ENCODE assay signal across 8 mouse cellular contexts in genomic region chr4:129276453-129276865, GRCm38 (mm10). TPM values are rescaled to one million over a fixed set of nuclear protein-coding genes. Genes with fewer than 3 reads are reported as not detected.
DNase-seq lines count a peak whose midpoint lies in the region; ATAC-seq and TF ChIP-seq lines count a peak whose summit lies in the region.

No protein-coding gene starts in this region.

- H3K27ac ChIP-seq in hindbrain, postnatal 0 days: no peak overlapping the region

- H3K4me1 ChIP-seq in hindbrain, postnatal 0 days (ENCODE audit: insufficient read depth, low read length): 0 out of 2 replicates have a peak, but pooled peaks cover 3% of the 10 kb centered on the region

- H3K4me3 ChIP-seq in hindbrain, postnatal 0 days (ENCODE audit: low read length): no peak overlapping the region

- H3K9ac ChIP-seq in hindbrain, postnatal 0 days (replicated peaks; ENCODE audit: low read length): no peak overlapping the region

- no peak overlapping the region for H3K4me2 ChIP-seq in hindbrain, postnatal 0 days (ENCODE audit: low read depth, low read length)

- H3K27me3 ChIP-seq in hindbrain, postnatal 0 days (ENCODE audit: insufficient read depth, low read length): no peaks in the 10 kb centered on the region

- peak; percentile 89 for DNase-seq in T-cell, adult 2 months (ENCODE audit: low spot score)
- DNase-seq in cerebellum, postnatal 10 days: peak; percentile 99
- peak; percentile 94 to 96 for DNase-seq in frontal cortex, postnatal 25 days (ENCODE audit: low spot score in 2 of 2)
- DNase-seq in hindbrain, postnatal 0 days (ENCODE audit: low spot score): peak; percentile 95
- DNase-seq in left cerebral cortex, adult 11 months (ENCODE audit: low spot score): peak; percentile 89
- DNase-seq in lung, postnatal 4 days: peak; percentile 94 to 98
- DNase-seq in right cerebral cortex, adult 18-20 months: peak; percentile 93
- peak; percentile 94 to 97 for DNase-seq in urinary bladder, adult 18-20 months (ENCODE audit: low spot score in 2 of 2)

- ATAC-seq in hindbrain, postnatal 0 days: peak; percentile 73

- WGBS in hindbrain, postnatal 0 days: 2% methylated on average over 18 of the region's 18 CpGs

- H3K9me3 ChIP-seq in hindbrain, postnatal 0 days (ENCODE audit: low read length): no peaks in the 10 kb centered on the region

- TF ChIP-seq CTCF in hindbrain, postnatal 0 days (IDR thresholded peaks at IDR 0.05; ENCODE audit: low read depth): peak; percentile 100

- H3K36me3 ChIP-seq in hindbrain, postnatal 0 days (ENCODE audit: insufficient read depth, low read length): no peaks in the 10 kb centered on the region

RNA-seq across cellular contexts. Expression of gene Sync, which starts 11.0 kb away (rescaled TPM):
- total RNA-seq in hindbrain, postnatal 0 days (2014; rRNA removed): 1.9 and 3.3 TPM in 2 replicates
- polyA plus RNA-seq in hindbrain, postnatal 0 days (2015; fragmentation: Nextera tagmentation; extraction: Ambion mirVana): 1.9 and 2.0 TPM in 2 replicates

RNA-seq across cellular contexts. Expression of gene C77080, which starts 15.3 kb away (rescaled TPM):
- total RNA-seq in hindbrain, postnatal 0 days (2014; rRNA removed): 23.1 and 29.0 TPM in 2 replicates
- 4.9 and 5.3 TPM in 2 replicates for polyA plus RNA-seq in hindbrain, postnatal 0 days (2015; fragmentation: Nextera tagmentation; extraction: Ambion mirVana)

RNA-seq across cellular contexts. Expression of gene Rbbp4, which starts 58.7 kb away (rescaled TPM):
- 71.3 and 83.2 TPM in 2 replicates for total RNA-seq in hindbrain, postnatal 0 days (2014; rRNA removed)
- 234 and 236 TPM in 2 replicates for polyA plus RNA-seq in hindbrain, postnatal 0 days (2015; fragmentation: Nextera tagmentation; extraction: Ambion mirVana)

RNA-seq across cellular contexts. Expression of gene Zbtb8os, which starts 59.0 kb away (rescaled TPM):
- total RNA-seq in hindbrain, postnatal 0 days (2014; rRNA removed): 4.3 and 5.7 TPM in 2 replicates
- 23.5 and 27.4 TPM in 2 replicates for polyA plus RNA-seq in hindbrain, postnatal 0 days (2015; fragmentation: Nextera tagmentation; extraction: Ambion mirVana)
